Mouse (Mus musculus) cortical plate, adult 2 months (tissue): ENCODE results near the gene Dnajb2.

Source experiments
- CTCF ChIP-seq: fragments of 200-500 bp; IDR thresholded peaks from 2 replicates; pipeline ENCODE4 v1.5.1; 2011; ENCODE audit warnings: mild to moderate bottlenecking, control low read depth, low read length; ENCODE audit not compliant: insufficient read depth; ENCODE audit errors: extremely low read depth
- POLR2A ChIP-seq: fragments of 200-500 bp; IDR thresholded peaks from 2 replicates; pipeline ENCODE4 v1.6.1; 2011; ENCODE audit warnings: mild to moderate bottlenecking, low read length, control low read depth; ENCODE audit not compliant: insufficient read depth; ENCODE audit errors: extremely low read depth

- TF ChIP-seq CTCF (no peak), POLR2A (no peak; the same call in 1 of the 2 replicates)
Measured at GRCm38 (mm10) chr1:75264091-75264880, 28.1 kb downstream of the Dnajb2 start, which contains the start of gene Ptprn.
